Mouse (Mus musculus): ENCODE data around the gene Zfp933.

GRCm38 (mm10) chr4:147896411-147896810, 48.2 kb upstream of the Zfp933 start:
- TF ChIP-seq ZC3H11A (IDR thresholded peaks at IDR 0.05; ENCODE audit: borderline replicate concordance, low read depth, low read length) (no peak), MAFK (IDR thresholded peaks at IDR 0.05; ENCODE audit: insufficient read depth, low read depth, low read length) (no peak)
